Mouse (Mus musculus) MEL (cell line): ENCODE measurements around the gene Naglu. TPM values are rescaled to one million over a fixed set of nuclear protein-coding genes. Genes with fewer than 3 reads are reported as not detected.

ENCODE experiments used
- DNase-seq: peaks from one replicate; pipeline ENCODE4 v3.0.0; 2011; ENCODE audit warnings: low read depth, low spot score
- H3K27ac ChIP-seq: 2 replicates; pipeline ENCODE4 v1.5.1; 2012; ENCODE audit warnings: low read depth, mild to moderate bottlenecking, control low read depth, low read length, moderate library complexity; ENCODE audit not compliant: control insufficient read depth
- H3K27me3 ChIP-seq, 2 experiments: fragments of 150-350 bp in 1 of 2; sonication (generic) in 1 of 2; 2 replicates each; pipeline ENCODE4 v1.6.1; 2012; ENCODE audit warnings: low read length in 2 of 2, mild to moderate bottlenecking in 2 of 2, improper control_type of control experiment in 1 of 2, moderate library complexity in 1 of 2; ENCODE audit not compliant: insufficient read depth in 2 of 2, control insufficient read depth in 1 of 2
- H3K36me3 ChIP-seq, 2 experiments: 2 replicates each; pipeline ENCODE4 v1.6.1; 2012 to 2014; ENCODE audit warnings: low read length in 2 of 2, improper control_type of control experiment in 1 of 2, inconsistent platforms in 1 of 2, mild to moderate bottlenecking in 1 of 2; ENCODE audit not compliant: insufficient read depth in 2 of 2, control insufficient read depth in 1 of 2
- H3K4me1 ChIP-seq, 2 experiments: fragments of 150-350 bp in 1 of 2; sonication (generic) in 1 of 2; 2 replicates each; pipeline ENCODE4 v1.6.1; 2012; ENCODE audit warnings: low read length in 2 of 2, improper control_type of control experiment in 1 of 2, mild to moderate bottlenecking in 1 of 2; ENCODE audit not compliant: insufficient read depth in 2 of 2, control insufficient read depth in 1 of 2
- H3K4me3 ChIP-seq, 2 experiments: fragments of 150-350 bp in 1 of 2; sonication (generic) in 1 of 2; 2 replicates each; pipeline ENCODE4 v1.5.1; 2012; ENCODE audit warnings: low read depth in 2 of 2, low read length in 2 of 2, mild to moderate bottlenecking in 2 of 2, moderate library complexity in 2 of 2, control low read depth in 1 of 2, improper control_type of control experiment in 1 of 2; ENCODE audit not compliant: control insufficient read depth in 1 of 2, insufficient read depth in 1 of 2
- H3K79me2 ChIP-seq: 2 replicates; pipeline ENCODE4 v1.6.1; 2012; ENCODE audit warnings: mild to moderate bottlenecking, low read length, moderate library complexity; ENCODE audit not compliant: control insufficient read depth, poor library complexity, insufficient read depth
- H3K9ac ChIP-seq: 2 replicates; pipeline ENCODE4 v1.6.1; 2012; ENCODE audit warnings: low read depth, mild to moderate bottlenecking, control low read depth, low read length, moderate library complexity; ENCODE audit not compliant: control insufficient read depth, poor library complexity, severe bottlenecking
- H3K9me3 ChIP-seq: fragments of 150-350 bp; sonication (generic); replicated peaks from 2 replicates; pipeline ENCODE4 v1.6.1; 2012; ENCODE audit warnings: mild to moderate bottlenecking, low read length, improper control_type of control experiment, moderate library complexity; ENCODE audit not compliant: insufficient read depth
- CHD2 ChIP-seq: IDR thresholded peaks from 2 replicates; pipeline ENCODE4 v1.6.1; 2011; ENCODE audit warnings: low read length, improper control_type of control experiment
- CTCF ChIP-seq, 3 experiments: IDR thresholded peaks in 2 of 3; conservative IDR thresholded peaks in 1 of 3; 2 replicates each; pipeline ENCODE4 v1.5.1; 2011 to 2012; ENCODE audit warnings: low read length in 3 of 3, low read depth in 2 of 3, mild to moderate bottlenecking in 2 of 3, improper control_type of control experiment in 1 of 3, inconsistent platforms in 1 of 3, mixed read lengths in 1 of 3, moderate library complexity in 1 of 3; ENCODE audit not compliant: control insufficient read depth in 1 of 3, insufficient read depth in 1 of 3, poor library complexity in 1 of 3, severe bottlenecking in 1 of 3
- ELF1 ChIP-seq: IDR thresholded peaks from 2 replicates; pipeline ENCODE4 v1.6.1; 2014; ENCODE audit warnings: low read depth, mild to moderate bottlenecking, inconsistent platforms, low read length, improper control_type of control experiment, moderate library complexity
- EP300 ChIP-seq, 2 experiments: IDR thresholded peaks; 2 replicates each; pipeline ENCODE4 v1.6.1; 2011; ENCODE audit warnings: improper control_type of control experiment in 2 of 2, low read length in 2 of 2, low read depth in 1 of 2, mild to moderate bottlenecking in 1 of 2
- JUND ChIP-seq: IDR thresholded peaks from 2 replicates; pipeline ENCODE4 v1.6.1; 2011; ENCODE audit warnings: low read depth, mild to moderate bottlenecking, improper control_type of control experiment, low read length
- MAFK ChIP-seq: IDR thresholded peaks from 2 replicates; pipeline ENCODE4 v1.6.1; 2011; ENCODE audit warnings: low read depth, mild to moderate bottlenecking, low read length, improper control_type of control experiment, borderline replicate concordance
- MAZ ChIP-seq: IDR thresholded peaks from 2 replicates; pipeline ENCODE4 v1.6.1; 2012; ENCODE audit warnings: low read depth, mild to moderate bottlenecking, inconsistent platforms, low read length, improper control_type of control experiment
- MYC ChIP-seq: IDR thresholded peaks from 2 replicates; pipeline ENCODE4 v1.6.1; 2011; ENCODE audit warnings: low read depth, mild to moderate bottlenecking, low read length, improper control_type of control experiment, moderate library complexity
- NRF1 ChIP-seq: IDR thresholded peaks from 2 replicates; pipeline ENCODE4 v1.6.1; 2014; ENCODE audit warnings: low read depth, mild to moderate bottlenecking, inconsistent platforms, low read length, improper control_type of control experiment, moderate library complexity; ENCODE audit not compliant: poor library complexity, insufficient read depth, severe bottlenecking
- POLR2A ChIP-seq, 2 experiments: IDR thresholded peaks; 2 replicates each; pipeline ENCODE4 v1.6.1; 2011 to 2012; ENCODE audit warnings: low read length in 2 of 2, mild to moderate bottlenecking in 2 of 2, control low read depth in 1 of 2, improper control_type of control experiment in 1 of 2, low read depth in 1 of 2, moderate library complexity in 1 of 2; ENCODE audit not compliant: control insufficient read depth in 1 of 2, insufficient read depth in 1 of 2, poor library complexity in 1 of 2
- RAD21 ChIP-seq: IDR thresholded peaks from 2 replicates; pipeline ENCODE4 v1.6.1; 2011; ENCODE audit warnings: mild to moderate bottlenecking, low read depth, low read length, improper control_type of control experiment
- SMC3 ChIP-seq: IDR thresholded peaks from 2 replicates; pipeline ENCODE4 v1.6.1; 2011; ENCODE audit warnings: low read depth, low read length, improper control_type of control experiment
- TAL1 ChIP-seq: IDR thresholded peaks from 2 replicates; pipeline ENCODE4 v1.6.1; 2012; ENCODE audit warnings: mild to moderate bottlenecking, inconsistent platforms, low read length, moderate library complexity, mixed read lengths
- TCF12 ChIP-seq: IDR thresholded peaks from 2 replicates; pipeline ENCODE4 v1.6.1; 2014; ENCODE audit warnings: low read depth, mild to moderate bottlenecking, inconsistent platforms, low read length, improper control_type of control experiment, moderate library complexity
- USF1 ChIP-seq: IDR thresholded peaks from 2 replicates; pipeline ENCODE4 v1.6.1; 2014; ENCODE audit warnings: low read depth, mild to moderate bottlenecking, inconsistent platforms, low read length, improper control_type of control experiment, moderate library complexity
- ZNF384 ChIP-seq: IDR thresholded peaks from 2 replicates; pipeline ENCODE4 v1.6.1; 2012; ENCODE audit warnings: low read depth, mild to moderate bottlenecking, inconsistent platforms, low read length, improper control_type of control experiment
- polyA plus RNA-seq, 2 experiments: library from polyadenylated mRNA; stranded (reverse) in 1 of 2; unstranded in 1 of 2; fragments of >175 nt in 1 of 2; fragments of >200 nt in 1 of 2; gene quantifications; 2 replicates each; pipeline versions ENCODE4 v1.2.1 to v1.2.4; 2012; ENCODE audit warnings: low replicate concordance in 2 of 2, low read depth in 1 of 2; ENCODE audit not compliant: insufficient read length in 2 of 2, insufficient read depth in 1 of 2, missing spikeins in 1 of 2
- total RNA-seq: library from RNA; depleted of rRNA; stranded (reverse); fragments of 300-350 nt; gene quantifications from 2 replicates; pipeline ENCODE4 v1.2.3, GENCODE M21; 2012; rRNA removed

Gene Naglu
- total and polyA plus RNA-seq, 3 experiments = 1.5 to 3.1 TPM; not detected in 1

- H3K9ac ChIP-seq = no peak overlapping the region
- DNase-seq = peak; percentile 63
- H3K9me3 ChIP-seq = no peaks in the 10 kb centered on the region
- H3K4me1 ChIP-seq = peaks cover 3 to 6% of the 10 kb centered on the region in 2 experiments; a peak in 2 of 4 replicates
- no peak overlapping the region for H3K4me3 ChIP-seq
- no peaks in the 10 kb centered on the region for H3K27me3 ChIP-seq
- no peak overlapping the region for H3K27ac ChIP-seq
- no peaks in the 10 kb centered on the region for H3K79me2 ChIP-seq
- TF ChIP-seq NRF1 (no peak), CHD2 (no peak), ELF1 (no peak), JUND (no peak), MYC (no peak), MAFK (no peak), POLR2A (IDR thresholded peaks at IDR 0.05; ENCODE audit: control insufficient read depth in 1 of 2, insufficient read depth in 1 of 2, low read depth in 1 of 2, low read length in 2 of 2, poor library complexity in 1 of 2) (no peak), SMC3 (peak; percentile 37), TCF12 (no peak), EP300 (IDR thresholded peaks at IDR 0.05; ENCODE audit: low read depth in 1 of 2, low read length in 2 of 2) (no peak), TAL1 (no peak), USF1 (no peak), RAD21 (peak; percentile 23), ZNF384 (no peak), CTCF (IDR thresholded peaks at IDR 0.05 in 2 of 3, conservative IDR thresholded peaks at IDR 0.05 in 1 of 3; ENCODE audit: control insufficient read depth in 1 of 3, insufficient read depth in 1 of 3, low read depth in 2 of 3, low read length in 3 of 3, poor library complexity in 1 of 3, severe bottlenecking in 1 of 3) (peak in 2 of 3 experiments; percentile 49 to 61; a peak in 5 of 6 replicates), MAZ (no peak)
- TF ChIP-seq, all 39 proteins: peak for 3
- peaks cover 5% of the 10 kb centered on the region in 2 experiments; a peak in 3 of 4 replicates for H3K36me3 ChIP-seq
Measured at GRCm38 (mm10) chr11:101127075-101127474, 57.3 kb downstream of the Naglu start.

Other genes with a start within 250 kb of the Naglu start
- gene Stat5b, start 219.3 kb upstream of the Naglu start, total RNA-seq = 28.7 and 29.3 TPM in 2 replicates
- 10 to 100 TPM; 32.3 to 37.0 TPM for gene Stat5b, start 219.3 kb upstream of the Naglu start, polyA plus RNA-seq
- gene Stat5a, start 210.7 kb upstream of the Naglu start, total RNA-seq = 54.2 and 59.0 TPM in 2 replicates
- gene Stat5a, start 210.7 kb upstream of the Naglu start, polyA plus RNA-seq = 10 to 100 TPM in 1 of 2 experiments, not detected in 1; 86.8 TPM
- gene Stat3, start 130.5 kb upstream of the Naglu start, total RNA-seq = 25.7 and 31.1 TPM in 2 replicates
- gene Stat3, start 130.5 kb upstream of the Naglu start, polyA plus RNA-seq = 100 to 1,000 TPM in 1 of 2 experiments, 10 to 100 TPM in 1; 64.7 to 249 TPM
- 2.9 and 3.4 TPM in 2 replicates for gene Cavin1, start 99.1 kb upstream of the Naglu start, total RNA-seq
- 1 to 10 TPM in 1 of 2 experiments, not detected in 1; 9.0 TPM for gene Cavin1, start 99.1 kb upstream of the Naglu start, polyA plus RNA-seq
- gene Atp6v0a1, start 60.6 kb upstream of the Naglu start, total RNA-seq = 12.8 and 20.8 TPM in 2 replicates
- gene Atp6v0a1, start 60.6 kb upstream of the Naglu start, polyA plus RNA-seq = 10 to 100 TPM in 1 of 2 experiments, not detected in 1; 23.2 TPM
- not detected in 2 replicates for gene Hsd17b1, start 8.4 kb downstream of the Naglu start, total RNA-seq
- gene Hsd17b1, start 8.4 kb downstream of the Naglu start, polyA plus RNA-seq = not detected
- gene Coasy, start 12.6 kb downstream of the Naglu start, total RNA-seq = 34.8 and 42.9 TPM in 2 replicates
- gene Coasy, start 12.6 kb downstream of the Naglu start, polyA plus RNA-seq = 10 to 100 TPM in 1 of 2 experiments, not detected in 1; 44.2 TPM
- 70.8 and 75.9 TPM in 2 replicates for gene Mlx, start 17.3 kb downstream of the Naglu start, total RNA-seq
- 10 to 100 TPM in 1 of 2 experiments, not detected in 1; 57.5 TPM for gene Mlx, start 17.3 kb downstream of the Naglu start, polyA plus RNA-seq
- gene Psmc3ip, start 25.4 kb downstream of the Naglu start, total RNA-seq = 9.1 and 14.5 TPM in 2 replicates
- gene Psmc3ip, start 25.4 kb downstream of the Naglu start, polyA plus RNA-seq = 1 to 10 TPM in 1 of 2 experiments, not detected in 1; 8.2 TPM
- 17.0 and 24.6 TPM in 2 replicates for gene Retreg3, start 49.9 kb downstream of the Naglu start, total RNA-seq
- 10 to 100 TPM in 1 of 2 experiments, not detected in 1; 23.4 TPM for gene Retreg3, start 49.9 kb downstream of the Naglu start, polyA plus RNA-seq
- 60.0 and 68.1 TPM in 2 replicates for gene Tubg1, start 49.9 kb downstream of the Naglu start, total RNA-seq
- 100 to 1,000 TPM; 125 to 183 TPM for gene Tubg1, start 49.9 kb downstream of the Naglu start, polyA plus RNA-seq
- gene Tubg2, start 85.9 kb downstream of the Naglu start, total RNA-seq = not detected in 2 replicates
- not detected for gene Tubg2, start 85.9 kb downstream of the Naglu start, polyA plus RNA-seq
- gene Cntnap1, start 100.5 kb downstream of the Naglu start, total RNA-seq = not detected in 2 replicates
- under 1 TPM in 1 of 2 experiments, not detected in 1; 0.01 TPM for gene Cntnap1, start 100.5 kb downstream of the Naglu start, polyA plus RNA-seq
- 0.81 and 1.4 TPM in 2 replicates for gene Plekhh3, start 101.3 kb downstream of the Naglu start, total RNA-seq
- 1 to 10 TPM in 1 of 2 experiments, not detected in 1; 1.5 TPM for gene Plekhh3, start 101.3 kb downstream of the Naglu start, polyA plus RNA-seq
- not detected in 2 replicates for gene Ccr10, start 105.4 kb downstream of the Naglu start, total RNA-seq
- not detected for gene Ccr10, start 105.4 kb downstream of the Naglu start, polyA plus RNA-seq
- gene Ezh1, start 156.5 kb downstream of the Naglu start, total RNA-seq = 5.0 and 6.3 TPM in 2 replicates
- 1 to 10 TPM in 1 of 2 experiments, not detected in 1; 8.4 TPM for gene Ezh1, start 156.5 kb downstream of the Naglu start, polyA plus RNA-seq
- gene Ramp2, start 176.0 kb downstream of the Naglu start, total RNA-seq = 0.12 TPM in 1 of 2 replicates, not detected in the other
- not detected for gene Ramp2, start 176.0 kb downstream of the Naglu start, polyA plus RNA-seq
- 68.4 and 75.5 TPM in 2 replicates for gene Vps25, start 183.7 kb downstream of the Naglu start, total RNA-seq
- 100 to 1,000 TPM in 1 of 2 experiments, not detected in 1; 107 TPM for gene Vps25, start 183.7 kb downstream of the Naglu start, polyA plus RNA-seq
- gene Wnk4, start 190.6 kb downstream of the Naglu start, total RNA-seq = 0.72 and 0.92 TPM in 2 replicates
- gene Wnk4, start 190.6 kb downstream of the Naglu start, polyA plus RNA-seq = 1 to 10 TPM in 1 of 2 experiments, not detected in 1; 3.4 TPM
- 2.4 TPM in 2 replicates for gene Cntd1, start 209.0 kb downstream of the Naglu start, total RNA-seq
- gene Cntd1, start 209.0 kb downstream of the Naglu start, polyA plus RNA-seq = under 1 TPM in 1 of 2 experiments, not detected in 1; 0.84 TPM
- gene Coa3, start 209.1 kb downstream of the Naglu start, total RNA-seq = 294 and 325 TPM in 2 replicates
- 100 to 1,000 TPM in 1 of 2 experiments, not detected in 1; 120 TPM for gene Coa3, start 209.1 kb downstream of the Naglu start, polyA plus RNA-seq
- 167 and 181 TPM in 2 replicates for gene Becn1, start 232.3 kb downstream of the Naglu start, total RNA-seq
- gene Becn1, start 232.3 kb downstream of the Naglu start, polyA plus RNA-seq = 100 to 1,000 TPM in 1 of 2 experiments, not detected in 1; 122 TPM
- 129 and 139 TPM in 2 replicates for gene Psme3, start 246.2 kb downstream of the Naglu start, total RNA-seq
- 100 to 1,000 TPM; 369 to 446 TPM for gene Psme3, start 246.2 kb downstream of the Naglu start, polyA plus RNA-seq